Mouse (Mus musculus) embryonic facial prominence, embryonic 15.5 days (tissue): ENCODE measurements around the gene Gipc3. TPM values are rescaled to one million over a fixed set of nuclear protein-coding genes. Genes with fewer than 3 reads are reported as not detected.

ENCODE experiments used
- ATAC-seq: fragments of 200-750 bp; cut with Nextera tagmentation; 2 replicates; pipeline ENCODE4 v1.8.0; 2017; ENCODE audit warnings: low read depth, moderate TSS enrichment; ENCODE audit not compliant: insufficient number of reproducible peaks, low FRiP score, low TSS enrichment
- H3K27ac ChIP-seq: fragments of 300-500 bp; sonication (generic); replicated peaks from 2 replicates; pipeline ENCODE4 v1.5.1; 2015; ENCODE audit warnings: mild to moderate bottlenecking, inconsistent platforms
- H3K27me3 ChIP-seq: fragments of 300-500 bp; sonication (generic); 2 replicates; pipeline ENCODE4 v1.6.1; 2015; ENCODE audit warnings: inconsistent platforms
- H3K36me3 ChIP-seq: fragments of 300-500 bp; sonication (generic); 2 replicates; pipeline ENCODE4 v1.6.1; 2015; ENCODE audit warnings: mild to moderate bottlenecking, inconsistent platforms
- H3K4me1 ChIP-seq: fragments of 300-500 bp; sonication (generic); 2 replicates; pipeline ENCODE4 v1.6.1; 2015; ENCODE audit warnings: inconsistent platforms
- H3K4me2 ChIP-seq: fragments of 300-500 bp; sonication (generic); replicated peaks from 2 replicates; pipeline ENCODE4 v1.6.1; 2015; ENCODE audit warnings: mild to moderate bottlenecking, inconsistent platforms
- H3K4me3 ChIP-seq: fragments of 300-500 bp; sonication (generic); replicated peaks from 2 replicates; pipeline ENCODE4 v1.5.1; 2015; ENCODE audit warnings: mild to moderate bottlenecking, inconsistent platforms
- H3K9ac ChIP-seq: fragments of 300-500 bp; sonication (generic); 2 replicates; pipeline ENCODE4 v1.6.1; 2015; ENCODE audit warnings: inconsistent platforms
- H3K9me3 ChIP-seq: fragments of 300-500 bp; sonication (generic); replicated peaks from 2 replicates; pipeline ENCODE4 v1.6.1; 2016; ENCODE audit warnings: inconsistent platforms
- WGBS: fragments of 180-500 bp; shearing (Covaris S2); methylation state at CpG from one replicate; pipeline ENCODE4 v1.1.7; 2015; 5-methylcytosine and 5-hydroxymethylcytosine counted together
- microRNA-seq: library from miRNA; unstranded; fragments of <30 nt; microRNA quantifications from one replicate; pipeline ENCODE4, GENCODE M21; 2016; ENCODE audit warnings: borderline number of aligned reads
- polyA plus RNA-seq: library from polyadenylated mRNA; unstranded; fragments of >200 nt; fragmentation: Nextera tagmentation; extraction: Ambion mirVana; gene quantifications from 2 replicates; pipeline ENCODE4 v1.2.1, GENCODE M21; 2015

The Gipc3 gene
- polyA plus RNA-seq, 1 experiment from 2014 or later, result 0.29 TPM

GRCm38 (mm10) chr10:81286586-81286985, 56.5 kb downstream of the Gipc3 start:
- Histone ChIP-seq H3K9me3 (no peaks in the 10 kb centered on the region), H3K4me1 (peaks cover 38% of the 10 kb centered on the region), H3K9ac (no peak overlapping the region), H3K27me3 (peaks cover 50% of the 10 kb centered on the region), H3K4me2 (peak overlapping the region; percentile 74; the same call in 1 of the 2 replicates), H3K36me3 (no peaks in the 10 kb centered on the region), H3K4me3 (no peak overlapping the region), H3K27ac (no peak overlapping the region)
- ATAC-seq, result no peak
- 33% methylated on average over 6 of the region's 6 CpGs for WGBS

GRCm38 (mm10) chr10:81285694-81286450, 57.2 kb downstream of the Gipc3 start:
- Histone ChIP-seq H3K4me2 (peak overlapping the region; percentile 74), H3K9me3 (no peaks in the 10 kb centered on the region), H3K4me1 (peaks cover 31% of the 10 kb centered on the region), H3K36me3 (no peaks in the 10 kb centered on the region), H3K4me3 (peak overlapping the region; percentile 44), H3K9ac (no peak overlapping the region), H3K27me3 (peaks cover 46% of the 10 kb centered on the region), H3K27ac (no peak overlapping the region)
- ATAC-seq, result peak; percentile 69
- whole genome bisulfite sequencing, result under 1% methylated on average over 54 of the region's 54 CpGs

Small RNA genes within 50 kb of the gene (microRNA-seq; reads per million reads assigned to microRNA genes)
- not detected for gene Mir6913

Other genes starting within 250 kb of the Gipc3 start
- gene Creb3l3, start 244.4 kb downstream of the Gipc3 start, polyA plus RNA-seq, result 0.89 and 0.92 TPM in 2 replicates
- gene Map2k2, start 237.4 kb downstream of the Gipc3 start, polyA plus RNA-seq, result 189 and 197 TPM in 2 replicates
- gene Zbtb7a, start 208.0 kb downstream of the Gipc3 start, polyA plus RNA-seq, result 57.6 and 59.4 TPM in 2 replicates
- 52.0 and 52.7 TPM in 2 replicates for gene Pias4, start 175.3 kb downstream of the Gipc3 start, polyA plus RNA-seq
- gene Eef2, start 166.6 kb downstream of the Gipc3 start, polyA plus RNA-seq, result 654 and 688 TPM in 2 replicates
- 65.4 and 67.7 TPM in 2 replicates for gene Dapk3, start 160.3 kb downstream of the Gipc3 start, polyA plus RNA-seq
- 0.13 and 0.21 TPM in 2 replicates for gene 4930442H23Rik, start 159.4 kb downstream of the Gipc3 start, polyA plus RNA-seq
- 0.36 and 0.54 TPM in 2 replicates for gene Nmrk2, start 141.2 kb downstream of the Gipc3 start, polyA plus RNA-seq
- 0.47 and 0.69 TPM in 2 replicates for gene Atcay, start 112.4 kb downstream of the Gipc3 start, polyA plus RNA-seq
- gene Zfr2, start 110.1 kb downstream of the Gipc3 start, polyA plus RNA-seq, result 13.7 and 16.0 TPM in 2 replicates
- 7.1 and 9.1 TPM in 2 replicates for gene Matk, start 90.3 kb downstream of the Gipc3 start, polyA plus RNA-seq
- gene Mrpl54, start 76.3 kb downstream of the Gipc3 start, polyA plus RNA-seq, result 199 and 203 TPM in 2 replicates
- 70.9 and 77.4 TPM in 2 replicates for gene Apba3, start 76.3 kb downstream of the Gipc3 start, polyA plus RNA-seq
- 15.1 and 22.6 TPM in 2 replicates for gene Tjp3, start 51.7 kb downstream of the Gipc3 start, polyA plus RNA-seq
- 51.1 and 53.8 TPM in 2 replicates for gene Pip5k1c, start 50.3 kb downstream of the Gipc3 start, polyA plus RNA-seq
- gene Cactin, start 22.2 kb downstream of the Gipc3 start, polyA plus RNA-seq, result 41.4 and 44.0 TPM in 2 replicates
- gene Tbxa2r, start 14.5 kb downstream of the Gipc3 start, polyA plus RNA-seq, result 13.2 and 14.2 TPM in 2 replicates
- 94.7 and 96.1 TPM in 2 replicates for gene Hmg20b, start 7.2 kb upstream of the Gipc3 start, polyA plus RNA-seq
- 15.8 and 16.2 TPM in 2 replicates for gene Mfsd12, start 14.2 kb upstream of the Gipc3 start, polyA plus RNA-seq
- gene 4930404N11Rik, start 22.6 kb upstream of the Gipc3 start, polyA plus RNA-seq, result 0.73 and 1.3 TPM in 2 replicates
- 98.8 and 102 TPM in 2 replicates for gene Fzr1, start 35.2 kb upstream of the Gipc3 start, polyA plus RNA-seq
- 83.1 and 85.2 TPM in 2 replicates for gene Dohh, start 41.2 kb upstream of the Gipc3 start, polyA plus RNA-seq
- 3.1 and 3.2 TPM in 2 replicates for gene Gm48551, start 41.2 kb upstream of the Gipc3 start, polyA plus RNA-seq
- 1.6 and 2.9 TPM in 2 replicates for gene Gm48552, start 45.7 kb upstream of the Gipc3 start, polyA plus RNA-seq
- 5.0 and 8.3 TPM in 2 replicates for gene Smim24, start 49.8 kb upstream of the Gipc3 start, polyA plus RNA-seq
- 138 and 139 TPM in 2 replicates for gene Nfic, start 112.4 kb upstream of the Gipc3 start, polyA plus RNA-seq
- 1.4 and 1.6 TPM in 2 replicates for gene Celf5, start 139.4 kb upstream of the Gipc3 start, polyA plus RNA-seq
- 81.9 and 89.1 TPM in 2 replicates for gene Ncln, start 153.1 kb upstream of the Gipc3 start, polyA plus RNA-seq
- gene S1pr4, start 156.9 kb upstream of the Gipc3 start, polyA plus RNA-seq, result 0.77 and 1.1 TPM in 2 replicates
- 4.9 and 6.4 TPM in 2 replicates for gene Gna15, start 181.0 kb upstream of the Gipc3 start, polyA plus RNA-seq
- gene Gna11, start 201.9 kb upstream of the Gipc3 start, polyA plus RNA-seq, result 89.1 and 89.2 TPM in 2 replicates
- gene Aes, start 216.2 kb upstream of the Gipc3 start, polyA plus RNA-seq, result 642 and 649 TPM in 2 replicates
- gene Tle2, start 231.3 kb upstream of the Gipc3 start, polyA plus RNA-seq, result 63.1 and 73.7 TPM in 2 replicates